12 mouse cellular contexts compared by ENCODE assay signal in genomic region chr17:66410884-66411426, GRCm38 (mm10).
"Had no signal": no experiment of that assay in that cellular context is flagged by ENCODE, and none has a peak within 500 bp of the region (broad histone marks: within the 10 kb centered on the region; RNA-seq: fewer than 3 reads in every experiment).

No protein-coding gene starts in this region.

- H3K4me3 ChIP-seq: layer of hippocampus, adult 2 months; liver, embryonic 15.5 days; stomach, embryonic 15.5 days had no signal

- H3K4me2 ChIP-seq: liver, embryonic 11.5 days; liver, embryonic 15.5 days; stomach, embryonic 15.5 days had no signal

- H3K9ac ChIP-seq: liver, embryonic 15.5 days; stomach, embryonic 15.5 days had no signal

- H3K36me3 ChIP-seq: liver, embryonic 15.5 days; stomach, embryonic 15.5 days had no signal

- ATAC-seq: lung, postnatal 0 days had no signal

- H3K27me3 ChIP-seq: liver, embryonic 15.5 days; stomach, embryonic 15.5 days had no signal

- H3K27ac ChIP-seq: layer of hippocampus, adult 2 months; liver, embryonic 15.5 days; stomach, embryonic 15.5 days had no signal

- H3K4me1 ChIP-seq: liver, embryonic 15.5 days had no signal

- DNase-seq: kidney, postnatal 10 days; kidney, postnatal 4 days; lung, adult 2 months; lung, postnatal 36 days; right cerebral cortex, postnatal 14 days; thymus, adult 2 months; thymus, postnatal 25 days had no signal

- H3K9me3 ChIP-seq: liver, embryonic 15.5 days; stomach, embryonic 15.5 days had no signal
